Mouse (Mus musculus) heart, adult 10 weeks (tissue): Measurements from ENCODE around the gene Gm43302. TPM values are rescaled to one million over a fixed set of nuclear protein-coding genes. Genes with fewer than 3 reads are reported as not detected.

Experiments
- polyA plus RNA-seq: library from polyadenylated mRNA; stranded (reverse); fragments of 350-450 nt; fragmentation: Illumina TruSeq; extraction: RNeasy Lipid Tissue Mini Kit (QIAGEN cat#74804); gene quantifications from one replicate; pipeline ENCODE4 v1.2.3, GENCODE M21; 2014; ENCODE audit warnings: low read depth, low replicate concordance

Gene Gm43302
- polyA plus RNA-seq: 0.94 TPM

GRCm38 (mm10) chr5:105293226-105294165 is at the start of gene Gm43302, which contains the start of gene Gbp6:
TSS of gene Gm43302 (minus strand) at chr5:105293695.
TSS of gene Gbp6 (minus strand) at chr5:105293698.

GRCm38 (mm10) chr5:105239483-105240047 is 53.9 kb downstream of the Gm43302 start, which contains the start of gene Gbp10:
TSS of gene Gbp10 (minus strand) at chr5:105239533.

Other genes with a start within 250 kb of the Gm43302 start
- 13.1 TPM for gene Gbp9, start 154.2 kb downstream of the Gm43302 start, polyA plus RNA-seq
- gene Gbp8, start 154.2 kb downstream of the Gm43302 start, polyA plus RNA-seq: 0.81 TPM
- 10.7 TPM for gene Gbp4, start 154.1 kb downstream of the Gm43302 start, polyA plus RNA-seq
- 1.7 TPM for gene Gbp10, start 54.2 kb downstream of the Gm43302 start, polyA plus RNA-seq
- 37.8 TPM for gene Gbp6, start within 50 bp of the Gm43302 start, polyA plus RNA-seq
- 2.2 TPM for gene Lrrc8b, start 122.1 kb upstream of the Gm43302 start, polyA plus RNA-seq
- 10.8 TPM for gene Lrrc8c, start 225.7 kb upstream of the Gm43302 start, polyA plus RNA-seq